Mouse (Mus musculus) CH12.LX (cell line): Measurements from ENCODE around the gene Dctn1. TPM values are rescaled to one million over a fixed set of nuclear protein-coding genes. Genes with fewer than 3 reads are reported as not detected.

ENCODE experiments used
- DNase-seq: peaks from one replicate; pipeline ENCODE4 v3.0.0-alpha.2; 2013; ENCODE audit errors: extremely low read depth
- H3K27ac ChIP-seq: 2 replicates; pipeline ENCODE4 v1.5.1; 2012; ENCODE audit warnings: low read depth, mild to moderate bottlenecking, control low read depth, moderate library complexity; ENCODE audit not compliant: insufficient read depth
- H3K27me3 ChIP-seq: replicated peaks from 2 replicates; pipeline ENCODE3; 2012; ENCODE audit warnings: inconsistent platforms
- H3K36me3 ChIP-seq, 2 experiments: replicated peaks in 1 of 2; 2 replicates each; pipeline versions ENCODE3 to v1.6.1; 2012; ENCODE audit warnings: inconsistent platforms in 1 of 2, low read length in 1 of 2, mild to moderate bottlenecking in 1 of 2, mixed read lengths in 1 of 2, moderate library complexity in 1 of 2; ENCODE audit not compliant: control insufficient read depth in 1 of 2, insufficient read depth in 1 of 2
- H3K4me1 ChIP-seq, 2 experiments: 2 replicates each; pipeline ENCODE4 v1.6.1; 2012; ENCODE audit warnings: inconsistent platforms in 1 of 2, moderate library complexity in 1 of 2; ENCODE audit not compliant: insufficient read depth in 2 of 2, control insufficient read depth in 1 of 2
- H3K4me2 ChIP-seq: 2 replicates; pipeline ENCODE4 v1.6.1; 2012; ENCODE audit warnings: low read depth, mild to moderate bottlenecking, control low read depth; ENCODE audit not compliant: poor library complexity, insufficient read depth, severe bottlenecking
- H3K4me3 ChIP-seq, 3 experiments: fragments of 150-350 bp in 1 of 3; sonication (generic) in 1 of 3; replicated peaks in 1 of 3; 2 replicates each; pipeline versions ENCODE3 to v1.5.1; 2011 to 2012; ENCODE audit warnings: low read depth in 2 of 3, low read length in 2 of 3, mild to moderate bottlenecking in 2 of 3, moderate library complexity in 2 of 3, control low read depth in 1 of 3, improper control_type of control experiment in 1 of 3, inconsistent platforms in 1 of 3, mixed read lengths in 1 of 3; ENCODE audit not compliant: poor library complexity in 1 of 3
- H3K79me2 ChIP-seq: replicated peaks from 2 replicates; pipeline ENCODE4 v1.6.1; 2012; ENCODE audit warnings: mild to moderate bottlenecking, moderate library complexity; ENCODE audit not compliant: control insufficient read depth, poor library complexity, insufficient read depth, severe bottlenecking; ENCODE audit errors: extremely low read depth
- H3K9ac ChIP-seq: 2 replicates; pipeline ENCODE4 v1.6.1; 2012; ENCODE audit warnings: low read depth, mild to moderate bottlenecking, control low read depth, moderate library complexity; ENCODE audit not compliant: insufficient read depth
- H3K9me3 ChIP-seq: replicated peaks from 2 replicates; pipeline ENCODE3; 2012; ENCODE audit warnings: low read length, inconsistent platforms, mixed read lengths
- CHD2 ChIP-seq: IDR thresholded peaks from 2 replicates; pipeline ENCODE4 v1.6.1; 2011; ENCODE audit warnings: low read length, improper control_type of control experiment
- CTCF ChIP-seq, 2 experiments: IDR thresholded peaks in 1 of 2; conservative IDR thresholded peaks in 1 of 2; 2 replicates each; pipeline ENCODE4 v1.5.1; 2011 to 2012; ENCODE audit warnings: low read depth in 2 of 2, low read length in 2 of 2, improper control_type of control experiment in 1 of 2, inconsistent platforms in 1 of 2, mild to moderate bottlenecking in 1 of 2, moderate library complexity in 1 of 2
- ELF1 ChIP-seq: IDR thresholded peaks from 2 replicates; pipeline ENCODE4 v1.6.1; 2014; ENCODE audit warnings: low read depth, mild to moderate bottlenecking, inconsistent platforms, low read length, improper control_type of control experiment
- EP300 ChIP-seq: IDR thresholded peaks from 2 replicates; pipeline ENCODE4 v1.6.1; 2011; ENCODE audit warnings: low read length, improper control_type of control experiment
- GABPA ChIP-seq: IDR thresholded peaks from 2 replicates; pipeline ENCODE4 v1.6.1; 2012; ENCODE audit warnings: low read depth, low read length, improper control_type of control experiment, inconsistent platforms; ENCODE audit not compliant: insufficient replicate concordance
- HCFC1 ChIP-seq: IDR thresholded peaks from 2 replicates; pipeline ENCODE4 v1.6.1; 2012; ENCODE audit warnings: low read depth, mild to moderate bottlenecking, inconsistent platforms, low read length, improper control_type of control experiment
- IRF4 ChIP-seq: IDR thresholded peaks from 2 replicates; pipeline ENCODE4 v1.6.1; 2014; ENCODE audit warnings: low read depth, mild to moderate bottlenecking, inconsistent platforms, low read length, improper control_type of control experiment
- JUN ChIP-seq: IDR thresholded peaks from 2 replicates; pipeline ENCODE4 v1.6.1; 2011; ENCODE audit warnings: low read depth, mild to moderate bottlenecking, low read length, improper control_type of control experiment, moderate library complexity; ENCODE audit not compliant: insufficient read depth
- MAZ ChIP-seq: IDR thresholded peaks from 2 replicates; pipeline ENCODE4 v1.6.1; 2012; ENCODE audit warnings: low read depth, mild to moderate bottlenecking, inconsistent platforms, low read length, improper control_type of control experiment, moderate library complexity
- MXI1 ChIP-seq: IDR thresholded peaks from 2 replicates; pipeline ENCODE4 v1.6.1; 2011; ENCODE audit warnings: mild to moderate bottlenecking, low read depth, low read length, improper control_type of control experiment
- MYC ChIP-seq: IDR thresholded peaks from 2 replicates; pipeline ENCODE4 v1.6.1; 2011; ENCODE audit warnings: low read depth, mild to moderate bottlenecking, improper control_type of control experiment, low read length
- NELFE ChIP-seq: IDR thresholded peaks from 2 replicates; pipeline ENCODE4 v1.6.1; 2011; ENCODE audit warnings: low read depth, low read length, improper control_type of control experiment
- PAX5 ChIP-seq: IDR thresholded peaks from 2 replicates; pipeline ENCODE4 v1.6.1; 2012; ENCODE audit warnings: low read length, inconsistent platforms, mixed read lengths
- POLR2A ChIP-seq: IDR thresholded peaks from 2 replicates; pipeline ENCODE4 v1.6.1; 2011; ENCODE audit warnings: low read depth, mild to moderate bottlenecking, improper control_type of control experiment, low read length
- RAD21 ChIP-seq: IDR thresholded peaks from 2 replicates; pipeline ENCODE4 v1.6.1; 2011; ENCODE audit warnings: low read depth, mild to moderate bottlenecking, low read length, improper control_type of control experiment, moderate library complexity
- SIN3A ChIP-seq: IDR thresholded peaks from 2 replicates; pipeline ENCODE4 v1.6.1; 2012; ENCODE audit warnings: low read length, improper control_type of control experiment, inconsistent platforms
- SMC3 ChIP-seq: IDR thresholded peaks from 2 replicates; pipeline ENCODE4 v1.6.1; 2011; ENCODE audit warnings: low read depth, low read length, improper control_type of control experiment
- UBTF ChIP-seq: IDR thresholded peaks from 2 replicates; pipeline ENCODE4 v1.6.1; 2012; ENCODE audit warnings: low read depth, mild to moderate bottlenecking, inconsistent platforms, low read length, improper control_type of control experiment, moderate library complexity
- USF1 ChIP-seq: IDR thresholded peaks from 2 replicates; pipeline ENCODE4 v1.6.1; 2014; ENCODE audit warnings: low read depth, mild to moderate bottlenecking, inconsistent platforms, low read length, improper control_type of control experiment
- dilution Hi-C: fragments of 300-500 bp; cut with MboI; formaldehyde crosslinking; loops from 2 replicates; pipeline ENCODE4 v1.14.3; 2020; ENCODE audit warnings: low sequenced_read_pairs; ENCODE audit not compliant: extremely low pct_unique_long_range_greater_than_20kb, extremely low pct_ligation_motif_present
- in situ Hi-C: fragments of 300-500 bp; cut with MboI; formaldehyde crosslinking; loops from 3 replicates; pipeline ENCODE4 v1.14.3; 2019; ENCODE audit warnings: low sequenced_read_pairs, low pct_ligation_motif_present, low pct_unique_long_range_greater_than_20kb, mixed read lengths
- polyA plus RNA-seq: library from polyadenylated mRNA; unstranded; fragments of >175 nt; gene quantifications from 2 replicates; pipeline ENCODE4 v1.2.1, GENCODE M21; 2012; ENCODE audit warnings: low read depth; ENCODE audit not compliant: insufficient read length
- total RNA-seq, 2 experiments: library from RNA; depleted of rRNA; stranded (reverse); fragments of 300-350 nt in 1 of 2; fragments of >200 nt in 1 of 2; gene quantifications; 2 replicates each; pipeline ENCODE4 v1.2.3; 2012 to 2014

Gene Dctn1
- total and polyA plus RNA-seq, 3 experiments: 12.8 to 36.4 (median 19.8) TPM

DNA sequence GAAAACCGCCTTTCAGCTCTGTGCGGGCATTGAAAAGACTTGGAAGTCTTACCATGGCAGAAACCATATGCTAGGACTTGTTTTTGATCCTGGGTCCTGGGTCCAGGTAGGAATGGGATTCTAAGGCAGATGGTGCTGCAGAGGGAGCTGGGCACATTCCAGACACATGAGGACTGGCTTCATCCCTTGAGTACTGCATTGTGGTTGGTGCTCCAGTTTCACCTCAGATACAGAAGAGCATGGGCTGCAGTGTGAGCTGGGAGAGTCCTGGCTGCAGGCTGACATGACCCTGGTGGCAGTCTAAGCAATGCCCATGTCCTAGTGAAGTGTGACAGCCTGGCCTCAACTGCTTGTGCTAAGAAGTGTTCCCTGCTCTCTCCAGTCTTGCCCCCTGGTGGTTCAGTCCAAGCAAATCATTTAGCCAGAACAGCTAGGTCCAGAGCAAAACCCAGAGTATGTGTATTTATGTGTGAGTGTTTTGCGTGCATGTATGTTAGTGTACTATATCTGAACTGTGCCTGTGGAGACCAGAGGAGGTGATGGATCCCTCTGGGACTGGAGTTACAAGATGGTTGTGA is 19.2 kb downstream of the Dctn1 start:
- Histone ChIP-seq H3K79me2 (no peaks in the 10 kb centered on the region), H3K36me3 (peaks cover 34 to 75% of the 10 kb centered on the region in 2 experiments), H3K27me3 (no peaks in the 10 kb centered on the region)
- peak; percentile 21 for DNase-seq
- in situ Hi-C loops: no loop called here
- TF ChIP-seq CTCF (conservative IDR thresholded peaks at IDR 0.05 in 1 of 2, IDR thresholded peaks at IDR 0.05 in 1 of 2; ENCODE audit: low read depth in 2 of 2, low read length in 2 of 2): peak in 1 of 2 experiments; percentile 52; a peak in 2 of 4 replicates
- no peak for TF ChIP-seq JUN
- peak; percentile 52 for TF ChIP-seq SMC3
- no peak for TF ChIP-seq PAX5
- peak; percentile 18 for TF ChIP-seq RAD21
- TF ChIP-seq, all 38 proteins: peak for 3
- H3K4me3 ChIP-seq: no peak overlapping the region
- H3K9ac ChIP-seq: no peak overlapping the region
- H3K4me2 ChIP-seq: no peak overlapping the region
- H3K9me3 ChIP-seq: no peaks in the 10 kb centered on the region
- no peaks in the 10 kb centered on the region for H3K4me1 ChIP-seq
- dilution Hi-C loops: no loop called here
- H3K27ac ChIP-seq: no peak overlapping the region

DNA sequence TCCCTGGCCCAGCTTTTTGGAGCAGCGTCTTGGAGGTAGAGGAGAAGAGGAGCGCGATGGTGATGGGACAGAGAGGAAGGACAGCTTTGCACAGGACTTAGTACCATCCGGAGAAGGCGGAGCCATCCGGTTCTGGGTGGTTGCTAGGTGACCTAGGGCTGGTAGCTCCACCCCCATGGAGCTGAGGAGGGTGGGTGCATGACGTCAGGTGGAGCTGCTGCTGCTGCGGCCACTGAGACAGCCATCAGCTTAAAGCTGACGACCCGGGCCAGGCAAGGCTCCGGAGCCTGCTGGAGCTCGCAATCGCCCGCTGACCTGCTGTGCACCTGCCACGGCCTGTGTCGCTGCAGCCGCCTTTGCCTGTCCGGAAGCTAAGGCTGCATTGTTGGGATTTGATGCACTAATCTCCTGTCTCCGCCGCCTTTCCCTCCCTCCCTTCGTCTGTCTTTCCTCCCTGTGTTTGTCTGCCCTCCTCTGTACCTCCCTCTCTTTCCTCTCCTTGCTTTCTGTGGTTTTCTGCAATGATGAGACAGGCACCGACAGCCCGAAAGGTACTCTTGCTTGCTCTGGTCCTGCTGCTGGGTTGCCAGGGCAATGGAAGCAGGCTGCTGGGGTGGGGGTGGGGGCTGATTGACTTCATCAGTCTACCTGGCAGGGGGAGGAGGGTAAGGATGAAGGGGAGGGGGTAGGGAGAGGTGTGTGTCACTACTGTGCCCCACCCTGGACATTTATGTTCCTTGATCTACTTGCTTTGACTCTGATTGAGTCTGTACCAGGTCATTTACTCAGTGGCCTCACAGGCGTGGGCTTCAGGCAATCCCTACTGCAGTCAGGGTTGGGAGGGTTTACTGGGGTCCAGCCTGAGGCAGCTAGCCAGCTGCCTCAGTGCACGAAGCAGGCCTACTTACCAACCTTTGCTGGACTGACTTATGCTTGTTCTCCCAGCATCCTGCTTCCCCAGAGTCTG is 20.5 kb downstream of the Dctn1 start:
- no peak overlapping the region for H3K4me3 ChIP-seq
- no peak overlapping the region for H3K27ac ChIP-seq
- no peak overlapping the region for H3K4me2 ChIP-seq
- no peaks in the 10 kb centered on the region for H3K79me2 ChIP-seq
- dilution Hi-C loops: no loop called here
- no peak overlapping the region for H3K9ac ChIP-seq
- TF ChIP-seq SIN3A (no peak), SMC3 (no peak), HCFC1 (no peak)
- no peak for DNase-seq
- in situ Hi-C loops: no loop called here
- H3K9me3 ChIP-seq: no peaks in the 10 kb centered on the region
- no peaks in the 10 kb centered on the region for H3K4me1 ChIP-seq
- H3K27me3 ChIP-seq: no peaks in the 10 kb centered on the region
- H3K36me3 ChIP-seq: peaks cover 46 to 88% of the 10 kb centered on the region in 2 experiments

DNA sequence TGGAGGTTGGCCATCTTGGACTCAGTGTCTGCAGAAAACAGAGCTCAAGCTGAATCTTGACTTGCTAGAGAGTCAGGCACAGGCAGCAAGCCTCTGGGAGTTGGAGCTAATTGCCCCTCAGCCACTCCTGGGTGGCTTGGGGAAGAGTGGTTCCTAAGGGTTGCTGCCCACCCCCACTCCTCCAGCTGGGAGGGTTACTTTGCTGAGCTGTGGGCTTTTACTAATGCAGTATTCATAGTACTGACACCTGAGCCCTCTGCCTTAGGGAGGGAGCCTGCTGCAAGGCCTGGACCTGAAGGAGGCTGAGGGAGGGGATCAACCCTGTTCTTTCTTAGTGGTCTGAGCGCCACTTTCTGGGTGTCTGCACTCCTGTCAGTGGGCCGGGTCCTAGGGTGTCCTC is 21.2 kb downstream of the Dctn1 start:
- Histone ChIP-seq H3K9ac (no peak overlapping the region), H3K79me2 (no peaks in the 10 kb centered on the region), H3K4me1 (no peaks in the 10 kb centered on the region), H3K27me3 (no peaks in the 10 kb centered on the region), H3K9me3 (no peaks in the 10 kb centered on the region), H3K4me2 (no peak overlapping the region), H3K36me3 (peaks cover 54 to 95% of the 10 kb centered on the region in 2 experiments), H3K4me3 (no peak overlapping the region), H3K27ac (no peak overlapping the region)
- no peak for TF ChIP-seq MXI1
- TF ChIP-seq MYC: no peak
- TF ChIP-seq POLR2A: no peak
- TF ChIP-seq SIN3A: no peak
- no peak for TF ChIP-seq MAZ
- TF ChIP-seq GABPA: no peak
- no peak for TF ChIP-seq UBTF
- TF ChIP-seq NELFE: no peak
- no peak for TF ChIP-seq EP300
- no peak for TF ChIP-seq ELF1
- no peak for TF ChIP-seq CTCF (conservative IDR thresholded peaks at IDR 0.05 in 1 of 2, IDR thresholded peaks at IDR 0.05 in 1 of 2; ENCODE audit: low read depth in 2 of 2, low read length in 2 of 2)
- no peak for TF ChIP-seq IRF4
- TF ChIP-seq RAD21: no peak
- TF ChIP-seq CHD2: no peak
- no peak for TF ChIP-seq USF1
- in situ Hi-C loops (no loop called here), dilution Hi-C loops (no loop called here)
- DNase-seq: no peak
